Mouse (Mus musculus): ENCODE data around the gene Xylt1.

Gene Xylt1

DNA sequence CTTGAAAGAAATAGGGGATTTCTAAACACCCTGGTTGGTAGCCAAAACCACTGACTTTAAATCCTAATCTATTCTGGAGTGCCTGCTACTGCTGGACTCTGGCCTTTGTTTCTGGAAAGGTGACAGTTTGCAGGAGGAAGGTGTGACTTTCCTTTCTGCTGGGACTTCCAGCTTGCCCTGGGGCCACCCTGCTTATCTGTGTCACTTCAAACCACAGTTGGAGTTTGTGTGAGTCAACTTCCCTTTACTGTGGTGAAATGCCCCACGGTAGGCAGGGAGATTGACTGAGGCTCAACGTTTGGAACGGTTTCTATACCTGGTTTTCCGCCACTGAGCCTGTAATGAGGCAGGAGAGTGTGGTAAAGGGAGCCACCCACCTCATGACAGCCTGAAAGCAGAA lies 13.2 kb downstream of the Xylt1 start:
- in situ Hi-C loops (cut with MboI, MseI) = loop anchor here (25.0 kb wide), 1 partner anchor 1343 kb away; the partner anchor contains the start of gene Vps35l

DNA sequence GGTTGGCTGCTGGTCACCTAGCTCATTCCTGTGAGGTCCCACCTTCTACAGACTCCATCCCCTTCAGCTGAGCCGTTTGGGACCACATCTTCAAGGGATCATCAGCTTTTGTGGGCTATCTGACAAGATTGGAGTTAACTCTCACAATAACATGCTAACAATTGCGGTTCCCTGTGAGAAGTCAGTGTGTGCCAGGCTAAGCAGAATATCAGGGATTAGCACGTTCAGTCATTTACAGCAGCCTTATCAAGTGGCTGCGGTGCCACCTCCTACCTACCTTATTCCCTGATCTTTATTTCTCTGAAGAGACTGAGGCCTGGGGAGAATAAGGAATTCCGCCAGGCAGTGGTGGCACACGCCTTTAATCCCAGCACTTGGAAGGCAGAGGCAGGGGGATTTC lies 13.6 kb downstream of the Xylt1 start:
- in situ Hi-C loops (cut with MboI, MseI) = loop anchor here (25.0 kb wide), 1 partner anchor 1343 kb away; the partner anchor contains the start of gene Vps35l

DNA sequence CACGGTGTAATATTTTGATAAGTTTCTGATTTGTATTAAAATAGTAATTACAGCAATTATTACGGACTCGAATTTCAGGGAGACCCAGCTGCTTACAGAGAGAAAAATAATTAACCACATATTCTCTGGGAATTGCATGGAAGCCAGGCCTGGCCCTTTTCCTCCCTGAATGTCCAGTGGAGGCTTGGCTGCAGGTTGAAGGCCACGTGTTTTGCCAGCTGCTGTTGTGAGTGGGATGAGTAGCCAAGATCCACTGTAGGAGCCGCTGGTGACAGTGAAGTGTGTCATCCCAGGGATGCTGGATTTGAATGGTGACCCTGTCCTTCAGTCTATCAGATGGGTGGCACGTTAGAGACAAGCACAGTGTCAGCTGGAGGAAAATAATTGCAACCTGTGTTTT lies 14.7 kb downstream of the Xylt1 start:
- in situ Hi-C loops (cut with MboI, MseI) = loop anchor here (25.0 kb wide), 1 partner anchor 1342 kb away; the partner anchor contains the start of gene Vps35l

DNA sequence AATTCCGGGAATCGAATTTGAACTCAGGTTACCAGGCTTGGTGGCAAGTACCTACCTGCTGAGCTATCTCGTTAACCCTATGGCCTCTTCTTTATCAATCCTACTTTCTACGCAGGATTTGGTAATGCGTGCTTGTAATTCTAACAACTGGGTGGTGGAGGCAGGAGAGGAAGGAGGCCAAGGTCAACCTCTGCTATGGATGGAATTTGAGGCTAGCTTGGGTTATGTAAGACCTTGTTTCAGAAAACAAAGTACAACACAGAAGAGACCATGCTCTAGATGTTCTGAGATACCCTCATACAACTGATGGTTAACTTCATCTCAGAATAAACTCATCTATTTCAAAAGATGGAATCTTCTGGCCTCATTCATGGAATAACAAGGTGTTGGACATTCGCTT lies 17.1 kb downstream of the Xylt1 start:
- in situ Hi-C loops (cut with MboI, MseI) = loop anchor here (25.0 kb wide), 1 partner anchor 1339 kb away; the partner anchor contains the start of gene Vps35l

DNA sequence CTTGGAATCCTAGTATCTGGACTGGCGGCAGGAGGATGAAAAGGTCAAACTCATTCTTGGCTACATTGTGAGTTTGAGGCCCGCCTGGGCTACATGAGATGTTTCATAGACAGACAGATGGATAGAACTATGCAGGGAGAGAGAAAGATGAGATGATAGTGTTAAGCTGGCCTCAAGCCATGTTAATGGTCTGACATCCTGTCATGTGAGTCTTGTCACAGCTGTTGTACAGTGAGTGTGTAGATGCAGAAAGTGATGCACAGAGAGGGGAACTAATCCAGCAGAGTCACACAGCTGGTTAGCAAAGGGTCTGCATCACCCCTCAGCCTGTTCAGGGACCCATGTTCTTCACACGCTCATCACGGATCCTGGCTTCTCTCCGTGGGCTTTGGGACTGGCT lies 19.2 kb downstream of the Xylt1 start:
- in situ Hi-C loops (cut with MboI, MseI) = loop anchor here (25.0 kb wide), 1 partner anchor 1337 kb away; the partner anchor contains the start of gene Vps35l

DNA sequence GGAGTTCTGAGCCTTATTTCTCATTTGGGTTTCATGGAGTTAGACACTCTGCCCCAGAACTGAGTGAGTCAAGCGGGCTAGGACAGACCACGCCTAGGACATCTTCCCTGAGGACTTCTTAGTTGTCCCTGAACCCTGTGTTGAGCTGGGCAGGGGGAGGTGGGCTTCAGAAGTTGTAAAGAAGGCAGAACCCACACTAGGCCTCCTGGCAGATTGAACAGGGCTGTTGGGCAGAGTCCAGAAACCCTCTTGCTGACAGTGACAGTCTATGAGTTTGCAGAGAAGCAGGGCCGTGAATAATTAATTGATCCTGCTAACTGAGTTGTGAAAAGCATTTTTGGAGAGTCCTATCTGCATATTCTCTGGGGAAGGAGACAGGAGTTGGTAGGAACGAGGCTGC lies 20.8 kb downstream of the Xylt1 start:
- in situ Hi-C loops (cut with MboI, MseI) = no loop called here

DNA sequence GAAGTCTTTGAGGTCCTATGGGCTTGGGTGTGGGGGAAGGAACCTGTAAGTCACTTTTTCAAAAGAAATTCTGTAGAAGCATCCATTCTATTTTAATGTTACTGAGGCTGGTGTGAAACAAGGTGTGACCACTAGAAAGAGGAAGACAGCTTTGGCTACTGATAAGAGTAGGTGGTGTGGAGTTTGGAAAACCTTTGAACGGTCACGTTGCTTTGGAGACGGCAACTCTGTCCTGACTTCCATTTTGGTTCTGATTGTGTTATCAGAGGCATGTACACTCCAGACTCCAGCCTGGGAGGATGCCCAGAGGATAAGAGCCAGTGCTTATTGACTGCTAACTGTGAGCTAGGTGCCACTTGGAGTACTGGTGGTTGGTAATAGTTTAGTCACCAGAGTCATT lies 25.6 kb downstream of the Xylt1 start:
- in situ Hi-C loops (cut with MboI, MseI) = no loop called here

DNA sequence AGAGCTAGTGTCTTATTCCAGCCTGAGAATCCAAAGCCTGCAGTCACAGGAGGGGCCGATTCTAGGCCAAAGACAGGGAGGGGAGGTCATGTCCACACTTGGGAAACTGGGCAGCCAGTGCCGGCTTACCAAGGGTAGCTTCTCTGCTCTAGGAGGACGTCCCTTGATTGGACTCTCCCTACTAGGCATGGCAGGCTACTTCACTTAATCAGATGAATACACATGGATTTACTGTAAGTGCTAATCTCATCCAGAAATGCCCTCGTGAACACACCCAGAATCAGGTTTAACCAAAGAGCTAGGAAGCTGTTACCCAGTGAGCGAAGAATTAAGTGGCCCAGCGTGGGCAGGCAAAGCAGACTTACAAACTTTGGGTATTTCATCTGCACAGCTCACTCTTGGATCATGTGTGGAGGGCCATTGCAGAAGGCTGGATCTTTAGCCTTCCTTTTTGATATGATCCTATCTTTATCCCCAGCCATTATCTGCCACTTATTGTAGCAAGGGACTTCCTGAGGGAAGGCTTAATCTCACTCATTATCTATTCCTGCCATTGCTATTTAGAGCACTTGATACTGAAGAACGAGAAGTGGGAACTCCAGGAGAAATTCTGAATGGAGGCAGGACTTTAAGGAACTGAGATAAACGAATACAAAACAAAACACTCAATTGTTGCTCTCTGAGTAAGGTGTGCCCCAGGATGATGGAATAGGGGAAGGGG lies 28.6 kb downstream of the Xylt1 start:
- in situ Hi-C loops (cut with MboI, MseI) = no loop called here

DNA sequence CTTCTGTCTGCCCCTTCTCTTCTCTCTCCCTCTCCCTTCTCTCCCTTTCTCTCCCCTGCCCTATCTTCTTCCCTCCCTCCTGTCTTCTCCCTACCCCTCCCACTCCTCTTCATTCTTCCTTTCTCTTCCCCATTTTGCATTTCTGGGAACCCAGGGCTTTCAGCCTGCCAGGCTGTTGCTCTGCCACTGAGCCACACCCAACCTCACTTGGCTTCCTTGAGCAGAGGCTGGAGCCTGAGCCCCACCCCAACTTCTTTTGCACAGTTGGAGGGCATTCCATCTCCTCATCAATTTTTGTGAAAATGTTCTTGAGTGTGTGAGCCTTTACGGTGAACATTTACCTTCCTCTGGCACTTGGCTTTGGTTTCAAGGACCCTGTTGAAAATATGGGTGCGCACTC lies 31.1 kb downstream of the Xylt1 start:
- in situ Hi-C loops (cut with MboI, MseI) = no loop called here

DNA sequence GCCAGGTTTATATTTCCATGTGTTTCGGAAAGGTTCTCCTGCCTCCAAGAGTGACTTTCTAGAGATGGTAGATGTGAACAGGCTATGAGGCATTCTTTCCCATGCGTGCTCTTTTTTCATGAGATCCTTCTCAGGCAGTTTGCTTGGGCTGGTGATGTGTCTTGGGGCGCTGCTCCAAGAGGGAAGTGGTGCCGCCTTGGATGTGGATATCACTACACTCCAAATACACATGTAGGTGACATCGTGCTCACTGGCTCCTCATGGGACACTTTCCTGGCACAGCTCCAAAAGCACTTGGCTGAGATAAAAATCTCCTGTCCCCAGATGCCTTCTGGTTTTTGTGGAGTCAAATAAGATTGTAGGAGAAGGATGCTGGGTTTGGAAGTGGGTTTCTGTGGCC lies 31.6 kb downstream of the Xylt1 start:
- in situ Hi-C loops (cut with MboI, MseI) = no loop called here

DNA sequence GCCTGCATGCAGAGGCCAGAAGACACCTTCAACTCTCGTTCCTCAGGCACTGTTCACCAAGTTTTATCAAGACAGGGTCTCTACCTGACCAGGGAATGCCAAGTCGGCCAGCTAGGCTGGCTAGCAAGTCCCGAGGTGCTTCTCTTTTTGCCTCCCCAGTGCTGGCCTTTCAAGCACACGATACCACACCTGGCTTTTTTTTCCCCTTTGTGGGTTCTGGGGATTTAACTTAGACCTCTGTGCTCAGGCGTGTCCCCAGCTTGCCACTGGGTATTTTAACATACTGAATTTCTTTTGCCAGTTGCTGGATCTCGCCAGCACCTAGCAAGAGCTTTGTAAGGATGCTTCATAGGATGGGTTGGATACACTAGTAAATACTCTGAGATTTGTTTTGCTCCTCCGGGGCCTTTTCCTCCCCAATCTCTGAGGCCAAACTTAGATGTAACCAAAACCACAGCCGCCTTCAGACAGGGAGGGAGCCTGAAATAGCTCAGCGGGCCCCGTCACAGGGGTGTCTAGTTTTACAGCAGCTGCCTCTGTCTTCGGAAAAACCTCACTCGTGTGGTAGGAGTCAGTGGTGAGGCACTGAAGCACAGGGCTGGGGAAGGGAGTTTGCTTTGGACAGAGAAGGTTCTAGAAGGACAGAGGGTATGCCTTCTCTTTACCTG lies 33.7 kb downstream of the Xylt1 start:
- in situ Hi-C loops (cut with MboI, MseI) = no loop called here

DNA sequence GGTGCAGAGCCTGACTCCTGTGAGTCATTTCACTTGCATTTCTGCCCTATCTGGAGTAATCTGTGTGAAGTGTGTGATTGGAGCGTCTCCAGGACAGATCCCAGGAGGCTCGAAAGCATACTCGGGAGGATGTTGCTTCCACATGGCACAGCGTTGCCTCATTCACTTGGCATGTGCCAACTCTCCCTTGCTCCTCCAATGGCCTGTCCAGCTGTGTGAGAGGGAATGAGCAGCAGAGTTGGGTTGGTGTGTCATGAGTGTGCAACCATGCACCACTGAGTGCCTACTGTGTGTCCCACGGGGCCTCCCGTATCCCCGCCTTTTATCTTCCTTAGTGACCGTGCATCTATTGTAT lies 34.2 kb downstream of the Xylt1 start:
- in situ Hi-C loops (cut with MboI, MseI) = no loop called here

DNA sequence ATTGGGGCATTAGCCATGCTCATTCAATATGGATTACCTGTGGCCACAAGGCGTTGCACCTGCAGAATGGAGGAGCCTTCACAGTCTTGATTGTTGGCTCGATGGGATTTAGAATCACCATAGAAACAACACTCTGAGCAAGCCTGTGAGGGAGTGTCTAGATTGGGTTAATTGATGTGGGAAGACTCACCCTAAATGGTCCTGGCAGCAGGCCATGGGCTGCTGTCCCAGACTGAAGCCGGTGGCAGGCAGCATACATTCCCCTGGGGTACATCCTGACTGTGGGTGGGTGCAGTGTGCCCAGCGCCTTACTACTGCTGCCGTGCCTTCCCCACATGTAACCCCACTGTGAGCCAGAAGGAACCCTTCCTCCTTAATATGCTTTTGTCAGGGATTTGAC lies 38.3 kb downstream of the Xylt1 start:
- in situ Hi-C loops (cut with MboI, MseI) = no loop called here

DNA sequence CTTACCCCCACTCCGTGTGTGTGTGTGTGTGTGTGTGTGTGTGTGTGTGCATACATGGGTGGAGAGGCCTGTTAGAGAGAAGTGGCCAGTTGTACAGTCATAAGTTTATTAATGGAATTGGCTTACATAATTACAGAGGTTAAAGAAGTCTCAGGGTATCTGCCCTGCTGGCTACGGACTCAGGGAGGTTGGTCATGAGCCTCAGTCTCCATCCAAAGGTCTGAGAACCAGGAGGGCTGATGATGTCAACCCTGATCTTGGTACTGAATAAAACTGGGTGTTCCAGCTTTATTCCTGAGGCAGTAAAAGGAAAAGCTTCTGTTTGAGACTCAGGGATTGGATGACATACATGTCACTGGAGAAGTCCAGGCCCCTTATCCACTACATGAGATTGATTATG lies 39.1 kb downstream of the Xylt1 start:
- in situ Hi-C loops (cut with MboI, MseI) = no loop called here

DNA sequence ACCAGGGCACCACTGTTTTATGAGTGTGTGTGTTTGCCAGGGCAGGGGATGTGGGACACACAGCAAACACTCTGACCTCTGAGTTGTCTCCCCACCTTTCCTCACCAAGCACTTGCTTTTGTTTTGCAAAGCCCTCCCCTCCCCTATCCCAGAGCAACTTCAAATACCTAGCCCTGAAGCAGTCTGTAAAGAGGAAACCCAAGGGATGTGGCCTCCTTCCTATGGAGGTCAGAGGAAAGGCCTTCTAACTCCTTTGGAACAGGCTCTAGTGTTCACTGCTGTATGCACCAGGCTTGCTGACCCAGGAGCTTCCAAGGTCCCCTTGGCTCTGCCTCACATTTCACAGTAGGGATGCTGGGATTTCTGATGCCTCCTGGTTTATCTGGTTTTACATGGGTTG lies 39.5 kb downstream of the Xylt1 start:
- in situ Hi-C loops (cut with MboI, MseI) = no loop called here

DNA sequence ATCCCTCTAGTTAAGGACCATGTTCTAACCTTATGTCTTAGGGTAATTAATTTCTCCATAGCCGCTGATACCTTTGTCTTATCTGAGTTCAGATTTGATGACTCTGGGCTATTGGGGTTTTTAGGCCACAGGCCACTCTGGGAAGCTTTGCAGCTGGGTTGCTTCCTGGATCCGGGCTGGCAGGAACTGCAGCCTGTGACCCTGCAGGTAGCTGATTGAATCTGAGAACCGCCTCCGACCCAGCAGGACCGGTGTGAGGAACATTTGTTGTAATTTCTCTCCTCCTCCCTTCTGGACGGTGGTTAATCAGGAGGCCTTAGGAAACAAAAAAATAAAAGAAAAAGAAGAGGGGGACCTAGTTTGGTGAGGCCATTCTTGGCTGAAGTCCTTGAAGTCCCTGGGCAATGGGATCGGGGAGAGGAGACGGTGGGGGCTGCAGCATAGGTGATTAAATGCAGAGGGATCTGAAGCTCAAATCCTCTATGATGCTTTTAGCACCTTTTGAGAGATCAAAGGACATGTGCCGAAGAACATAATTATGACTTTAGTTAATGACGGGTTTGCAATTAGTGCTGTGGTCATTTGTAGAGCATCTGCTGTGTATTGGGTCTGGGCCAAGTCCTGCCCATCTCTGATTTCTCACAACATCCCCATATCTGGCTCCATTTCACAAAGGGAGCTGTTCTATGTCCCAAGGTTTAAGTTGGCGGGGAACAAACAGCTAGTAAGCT lies 40.2 kb downstream of the Xylt1 start:
- in situ Hi-C loops (cut with MboI, MseI) = no loop called here

DNA sequence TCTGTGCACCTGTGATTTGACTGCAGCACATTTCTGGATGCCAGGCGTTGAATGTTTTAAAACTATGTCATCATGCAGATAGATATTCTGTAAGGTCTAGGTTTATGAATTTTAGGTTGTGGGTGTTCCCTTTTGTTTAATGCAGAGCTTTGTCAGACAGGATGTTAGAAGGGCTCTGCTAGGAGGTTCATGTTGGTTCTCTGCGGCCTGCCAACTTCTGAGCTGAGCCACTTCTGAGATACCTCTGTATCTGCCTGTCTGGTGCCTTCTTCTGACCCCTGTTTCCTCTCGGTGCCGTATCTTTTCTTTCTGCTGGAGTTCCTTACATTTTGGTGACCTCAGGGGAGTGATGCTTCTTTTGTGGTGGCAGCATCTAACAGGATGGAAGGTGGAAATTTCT lies 44.1 kb downstream of the Xylt1 start:
- in situ Hi-C loops (cut with MboI, MseI) = no loop called here

DNA sequence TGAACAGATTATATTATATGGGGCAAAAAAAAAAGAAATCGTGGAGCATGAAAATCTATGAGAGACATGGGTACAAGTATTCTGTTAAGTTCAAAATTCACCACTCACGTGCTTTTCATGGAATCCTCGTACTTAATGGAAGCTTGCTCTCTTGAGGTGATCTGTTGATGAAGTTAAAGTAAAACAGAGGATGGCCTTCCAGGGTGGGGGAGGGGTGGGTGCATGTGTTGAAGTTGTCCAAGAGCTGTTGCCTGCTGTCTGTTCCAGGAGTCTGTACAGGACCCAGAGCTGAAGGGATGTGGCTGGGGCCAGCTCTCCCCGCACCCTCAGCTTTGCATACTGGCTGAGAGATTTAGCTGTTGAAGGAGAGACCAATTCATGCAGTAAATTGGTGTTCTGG lies 45.6 kb downstream of the Xylt1 start:
- in situ Hi-C loops (cut with MboI, MseI) = no loop called here

DNA sequence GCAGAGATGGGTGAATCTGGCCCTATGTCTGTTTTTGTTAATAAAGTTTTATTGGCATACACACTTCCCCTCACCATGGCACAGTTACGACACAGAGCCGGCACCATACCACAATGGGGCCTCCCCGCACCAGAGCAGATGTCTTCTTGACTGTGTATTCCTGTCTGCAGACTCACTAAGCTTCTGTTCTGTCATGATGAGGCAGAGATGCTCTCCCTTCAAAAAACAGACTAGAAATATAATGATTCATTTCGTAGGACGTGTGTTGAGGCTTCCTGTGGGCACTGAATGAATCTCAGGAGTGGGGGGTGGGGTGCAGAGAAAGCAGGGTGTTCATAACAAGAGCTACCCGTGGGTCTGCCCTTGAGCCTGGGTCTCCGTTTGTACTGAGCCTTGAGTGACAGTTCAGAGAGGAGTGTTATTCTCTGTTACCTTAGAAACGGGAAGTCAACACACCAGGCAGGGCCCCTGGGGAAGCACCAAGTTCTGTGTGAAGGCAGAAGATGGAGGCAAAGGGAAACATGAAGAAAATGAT lies 48.0 kb downstream of the Xylt1 start:
- in situ Hi-C loops (cut with MboI, MseI) = no loop called here

DNA sequence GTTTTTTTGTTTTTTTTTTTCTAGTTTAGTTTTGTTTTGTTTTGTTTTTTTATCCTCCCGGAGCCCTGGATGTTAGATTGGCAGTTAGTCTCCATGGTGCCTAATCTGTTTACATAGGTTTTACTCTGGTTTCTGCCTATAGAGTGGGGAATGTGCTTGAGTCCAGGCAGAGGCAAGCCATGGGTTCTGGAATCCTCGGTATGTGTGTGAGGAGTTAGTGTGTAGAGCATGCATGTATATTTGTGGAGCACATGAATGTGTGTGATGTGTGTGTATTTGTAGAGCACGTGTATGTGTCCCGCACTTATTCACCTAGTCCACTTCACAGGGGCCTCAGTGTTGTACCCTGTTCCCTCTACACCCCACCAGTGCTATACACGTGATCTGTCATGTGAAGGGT lies 48.7 kb downstream of the Xylt1 start:
- in situ Hi-C loops (cut with MboI, MseI) = no loop called here

DNA sequence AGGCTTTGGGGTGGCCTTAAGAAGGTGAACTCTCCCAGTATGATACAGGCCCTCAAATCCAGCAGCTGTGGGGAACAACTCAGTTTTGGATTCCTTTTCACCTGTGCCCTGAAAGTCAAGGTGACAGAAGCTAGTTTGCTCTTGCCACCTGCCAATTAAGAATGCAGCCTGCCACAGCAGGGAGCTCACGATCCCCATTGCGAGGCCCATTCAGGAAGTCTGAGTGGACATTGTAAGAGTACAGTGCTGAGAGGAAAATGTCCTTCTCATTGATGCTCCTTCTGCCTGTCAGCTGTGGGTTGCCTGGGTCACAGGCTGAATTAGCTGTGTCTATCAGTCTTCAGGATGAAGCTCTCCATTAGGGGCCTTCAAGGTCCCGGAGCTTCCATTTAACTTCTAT lies 49.1 kb downstream of the Xylt1 start:
- in situ Hi-C loops (cut with MboI, MseI) = no loop called here

DNA sequence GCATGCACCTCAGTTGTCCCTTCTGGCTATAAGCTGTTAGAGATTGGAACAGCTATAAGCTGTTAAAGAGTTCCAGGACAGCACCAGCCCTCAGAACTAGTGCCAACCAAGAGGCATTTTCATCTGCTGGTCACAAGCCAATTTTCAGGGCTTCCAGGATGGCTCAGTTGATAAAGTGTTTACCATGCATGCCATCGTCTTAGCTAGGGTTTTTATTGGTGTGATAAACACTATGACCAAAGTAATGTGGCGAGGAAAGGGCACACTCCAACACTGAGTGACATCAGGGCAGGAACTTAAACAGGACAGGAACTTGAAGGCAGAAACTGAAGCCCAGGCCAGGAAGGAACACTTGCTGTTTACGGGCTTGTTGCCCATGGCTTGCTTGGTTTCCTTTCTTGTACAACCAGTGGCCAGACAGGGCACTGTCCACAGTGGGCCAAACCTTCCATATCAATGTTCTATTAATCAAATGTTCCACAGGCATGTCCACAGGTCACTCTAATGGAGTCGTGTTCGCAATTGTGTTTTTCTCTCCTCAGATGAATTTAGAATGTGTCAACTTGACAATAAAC lies 49.7 kb downstream of the Xylt1 start:
- in situ Hi-C loops (cut with MboI, MseI) = no loop called here
